Mouse (Mus musculus) 3134 (cell line): ENCODE data around the gene 6330409D20Rik.
A peak's percentile ranks its signal among the peaks of the same experiment; 100 is the strongest.

Experiments
- DNase-seq: peaks from one replicate; pipeline ENCODE4 v3.0.0-alpha.2; 2011; ENCODE audit warnings: low spot score; ENCODE audit not compliant: insufficient read length; ENCODE audit errors: extremely low read depth

6330409D20Rik gene

GRCm38 (mm10) chr2:32704021-32704421, 36.8 kb downstream of the 6330409D20Rik start, which contains the start of gene Fpgs:
Gene Fpgs (minus strand): TSS chr2:32704145.
- DNase-seq: no peak

GRCm38 (mm10) chr2:32703046-32703445, 37.8 kb downstream of the 6330409D20Rik start:
- DNase-seq: no peak

- DNase-seq: no peak
Observed at GRCm38 (mm10) chr2:32700966-32701743, 39.7 kb downstream of the 6330409D20Rik start.

GRCm38 (mm10) chr2:32699680-32700079, 41.1 kb downstream of the 6330409D20Rik start:
- no peak for DNase-seq

GRCm38 (mm10) chr2:32694691-32695090, 46.1 kb downstream of the 6330409D20Rik start:
- no peak for DNase-seq

GRCm38 (mm10) chr2:32693823-32694411, 46.9 kb downstream of the 6330409D20Rik start:
- peak; percentile 99 for DNase-seq

GRCm38 (mm10) chr2:32693282-32693681, 47.5 kb downstream of the 6330409D20Rik start:
- no peak for DNase-seq

- DNase-seq: no peak
Observed at GRCm38 (mm10) chr2:32692496-32692895, 48.3 kb downstream of the 6330409D20Rik start.

GRCm38 (mm10) chr2:32691041-32691440, 49.8 kb downstream of the 6330409D20Rik start:
- no peak for DNase-seq

- DNase-seq: peak; percentile 56
Observed at GRCm38 (mm10) chr2:32689420-32689819, 51.4 kb downstream of the 6330409D20Rik start.

GRCm38 (mm10) chr2:32687562-32687961, 53.3 kb downstream of the 6330409D20Rik start:
- DNase-seq: no peak

GRCm38 (mm10) chr2:32686640-32687039, 54.2 kb downstream of the 6330409D20Rik start:
- DNase-seq: no peak

- DNase-seq: no peak
Observed at GRCm38 (mm10) chr2:32685807-32686206, 55.0 kb downstream of the 6330409D20Rik start.

GRCm38 (mm10) chr2:32684681-32685428, 56.0 kb downstream of the 6330409D20Rik start:
- DNase-seq: no peak

GRCm38 (mm10) chr2:32683701-32684100, 57.1 kb downstream of the 6330409D20Rik start:
- DNase-seq: no peak

GRCm38 (mm10) chr2:32682721-32683417, 57.9 kb downstream of the 6330409D20Rik start:
- DNase-seq: no peak
